Mouse (Mus musculus) limb, embryonic 11.5 days (tissue): Measurements from ENCODE around the gene Cpt1b. TPM values are rescaled to one million over a fixed set of nuclear protein-coding genes. Genes with fewer than 3 reads are reported as not detected.
A peak's percentile ranks its signal among the peaks of the same experiment; 100 is the strongest.

Source experiments
- ATAC-seq: fragments of 200-750 bp; cut with Nextera tagmentation; 2 replicates; pipeline ENCODE4 v1.8.0; 2017; ENCODE audit warnings: low read depth; ENCODE audit not compliant: insufficient number of reproducible peaks, low FRiP score, low TSS enrichment
- DNase-seq: peaks from one replicate; pipeline ENCODE4 v3.0.0-alpha.2; 2015; ENCODE audit warnings: low spot score
- H3K27ac ChIP-seq: fragments of 300-500 bp; sonication (generic); replicated peaks from 2 replicates; pipeline ENCODE4 v1.5.1; 2014; ENCODE audit warnings: low read depth, mild to moderate bottlenecking, low read length
- H3K27me3 ChIP-seq: fragments of 300-500 bp; sonication (generic); 2 replicates; pipeline ENCODE4 v1.6.1; 2014; ENCODE audit warnings: mild to moderate bottlenecking, low read length, mixed read lengths; ENCODE audit not compliant: control insufficient read depth, insufficient read depth
- H3K36me3 ChIP-seq: fragments of 300-500 bp; sonication (generic); 2 replicates; pipeline ENCODE4 v1.6.1; 2014; ENCODE audit warnings: mild to moderate bottlenecking, low read length, moderate library complexity, mixed read lengths; ENCODE audit not compliant: control insufficient read depth, insufficient read depth
- H3K4me1 ChIP-seq: fragments of 300-500 bp; sonication (generic); 2 replicates; pipeline ENCODE4 v1.6.1; 2014; ENCODE audit warnings: low read length, mixed read lengths; ENCODE audit not compliant: control insufficient read depth, insufficient read depth
- H3K4me2 ChIP-seq: fragments of 300-500 bp; sonication (generic); 2 replicates; pipeline ENCODE4 v1.6.1; 2014; ENCODE audit warnings: low read depth, mild to moderate bottlenecking, moderate library complexity; ENCODE audit not compliant: severe bottlenecking
- H3K4me3 ChIP-seq: fragments of 300-500 bp; sonication (generic); 2 replicates; pipeline ENCODE4 v1.5.1; 2014; ENCODE audit warnings: low read depth, low read length
- H3K9ac ChIP-seq: fragments of 300-500 bp; sonication (generic); 2 replicates; pipeline ENCODE4 v1.6.1; 2014; ENCODE audit warnings: mild to moderate bottlenecking, low read length
- H3K9me3 ChIP-seq: fragments of 300-500 bp; sonication (generic); 2 replicates; pipeline ENCODE4 v1.6.1; 2016; ENCODE audit warnings: low read length; ENCODE audit not compliant: control insufficient read depth
- WGBS: fragments of 180-500 bp; shearing (Covaris S2); extraction: QIAGEN DNeasy Blood & Tissue Kit; methylation state at CpG from one replicate; pipeline ENCODE4 v1.1.7; 2014; 5-methylcytosine and 5-hydroxymethylcytosine counted together
- polyA plus RNA-seq: library from polyadenylated mRNA; unstranded; fragments of >200 nt; fragmentation: Nextera tagmentation; extraction: Ambion mirVana; gene quantifications from 2 replicates; pipeline ENCODE4 v1.2.1, GENCODE M21; 2014

Cpt1b gene
- polyA plus RNA-seq, 1 experiment from 2014 or later, result 1.2 TPM

DNA sequence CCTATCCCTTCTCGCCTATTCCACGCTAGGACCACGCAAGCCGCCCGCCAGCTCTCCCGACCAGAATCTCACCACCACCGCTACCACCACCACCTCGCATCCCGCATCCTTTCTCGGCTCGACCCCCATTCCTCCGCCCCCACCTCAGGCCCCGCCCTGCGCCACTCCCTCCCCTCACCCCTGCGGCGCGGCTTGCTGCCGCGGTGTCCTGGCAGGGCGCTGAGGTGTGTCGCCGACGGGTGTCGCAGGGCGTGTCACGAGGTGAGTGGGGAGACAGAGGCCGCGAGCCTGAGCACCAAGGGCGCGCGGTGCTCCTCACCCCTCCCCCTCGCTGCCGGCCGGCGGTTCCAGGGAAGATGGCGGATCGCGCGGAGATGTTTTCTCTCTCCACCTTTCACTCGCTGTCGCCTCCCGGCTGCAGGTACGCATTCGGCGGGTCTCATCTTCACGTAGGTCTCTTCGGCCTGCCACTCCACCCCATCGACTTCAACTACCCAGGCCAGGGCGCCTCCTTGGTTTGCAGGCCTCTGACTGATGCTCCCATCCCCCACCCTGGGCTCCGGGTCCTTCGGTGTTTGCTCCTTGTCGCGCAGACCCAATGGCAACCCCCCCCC lies 28.3 kb upstream of the Cpt1b start, which contains the start of gene Mapk8ip2:
Gene Mapk8ip2, plus strand, starts transcription at position 49 of the 614 bp plus-strand sequence.
- H3K9ac ChIP-seq, result no peak within 1 kb of the TSS
- WGBS, result under 1% methylated on average over 51 of the region's 53 CpGs
- H3K4me2 ChIP-seq, result peak within 1 kb of the TSS; percentile 88
- ATAC-seq, result peak; percentile 40; the same call in 1 of the 2 replicates
- peaks cover 8% of the 10 kb centered on the region for H3K27me3 ChIP-seq
- H3K9me3 ChIP-seq, result no peaks in the 10 kb centered on the region
- peak; percentile 39 for DNase-seq
- H3K27ac ChIP-seq, result no peak within 1 kb of the TSS
- peak within 1 kb of the TSS; percentile 49 for H3K4me3 ChIP-seq
- H3K4me1 ChIP-seq, result 0 out of 2 replicates have a peak, but pooled peaks cover 4% of the 10 kb centered on the region
- H3K36me3 ChIP-seq, result no peaks in the 10 kb centered on the region

DNA sequence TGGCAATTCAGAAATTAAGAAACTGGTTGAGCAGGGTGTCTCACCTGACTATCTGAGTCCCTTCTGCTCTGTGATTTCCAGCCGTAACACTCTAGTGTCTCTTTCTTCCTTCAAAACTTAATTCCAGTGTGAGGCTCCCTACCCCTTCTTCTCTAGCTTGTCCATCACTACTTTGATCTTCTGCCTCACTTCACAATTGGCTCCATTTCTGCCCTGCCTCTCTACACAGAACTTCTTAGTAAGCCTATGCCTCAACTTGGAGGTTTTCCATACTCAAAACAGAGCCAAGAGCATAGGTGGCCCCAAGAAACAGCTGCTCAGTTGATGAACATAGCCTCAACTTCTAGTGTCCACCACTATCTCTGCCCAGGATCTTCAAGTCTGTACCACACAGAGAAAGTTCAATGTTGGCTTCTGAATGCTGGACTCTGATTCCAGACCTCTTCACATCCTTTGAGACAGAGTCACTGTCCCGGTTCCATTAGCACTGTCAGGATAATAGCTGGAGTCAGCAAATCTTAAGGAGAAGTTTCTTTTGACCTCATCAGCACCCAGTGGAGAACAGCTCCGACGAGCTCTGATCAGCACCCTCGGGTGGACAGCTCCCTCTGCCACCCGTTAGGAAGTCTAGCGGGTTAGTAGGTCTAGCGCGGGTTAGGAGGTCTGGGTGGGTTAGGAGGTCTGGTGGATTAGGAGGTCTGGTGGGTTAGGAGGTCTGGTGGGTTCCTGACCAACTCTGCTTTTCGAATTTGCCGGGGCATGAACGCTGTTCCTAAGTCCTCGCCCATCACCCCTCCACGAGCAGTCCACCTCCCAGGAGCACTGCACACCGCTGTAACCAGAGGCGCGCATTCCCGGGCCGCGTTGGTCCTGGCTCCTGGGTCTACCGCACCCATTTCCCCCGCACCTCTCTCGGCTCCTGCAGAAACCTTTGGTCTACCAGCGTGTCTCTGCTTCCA lies 27.5 kb upstream of the Cpt1b start:
- 0 out of 2 replicates have a peak, but pooled peaks cover 4% of the 10 kb centered on the region for H3K4me1 ChIP-seq
- H3K36me3 ChIP-seq, result no peaks in the 10 kb centered on the region
- DNase-seq (peak; percentile 89), ATAC-seq (peak; percentile 69)
- 5% methylated on average over 24 of the region's 24 CpGs for WGBS
- peaks cover 8% of the 10 kb centered on the region for H3K27me3 ChIP-seq
- H3K9ac ChIP-seq, result no peak overlapping the region
- H3K27ac ChIP-seq, result no peak overlapping the region
- no peaks in the 10 kb centered on the region for H3K9me3 ChIP-seq
- H3K4me3 ChIP-seq, result peak overlapping the region; percentile 49
- H3K4me2 ChIP-seq, result peak overlapping the region; percentile 88

GRCm38 (mm10) chr15:89442486-89443070 lies 16.9 kb upstream of the Cpt1b start:
- H3K4me3 ChIP-seq, result no peak overlapping the region
- no peaks in the 10 kb centered on the region for H3K9me3 ChIP-seq
- H3K4me2 ChIP-seq, result no peak overlapping the region
- 39% methylated on average over 8 of the region's 8 CpGs for WGBS
- H3K9ac ChIP-seq, result no peak overlapping the region
- no peaks in the 10 kb centered on the region for H3K27me3 ChIP-seq
- no peak for ATAC-seq
- H3K36me3 ChIP-seq, result no peaks in the 10 kb centered on the region
- no peaks in the 10 kb centered on the region for H3K4me1 ChIP-seq
- no peak for DNase-seq
- H3K27ac ChIP-seq, result no peak overlapping the region

DNA sequence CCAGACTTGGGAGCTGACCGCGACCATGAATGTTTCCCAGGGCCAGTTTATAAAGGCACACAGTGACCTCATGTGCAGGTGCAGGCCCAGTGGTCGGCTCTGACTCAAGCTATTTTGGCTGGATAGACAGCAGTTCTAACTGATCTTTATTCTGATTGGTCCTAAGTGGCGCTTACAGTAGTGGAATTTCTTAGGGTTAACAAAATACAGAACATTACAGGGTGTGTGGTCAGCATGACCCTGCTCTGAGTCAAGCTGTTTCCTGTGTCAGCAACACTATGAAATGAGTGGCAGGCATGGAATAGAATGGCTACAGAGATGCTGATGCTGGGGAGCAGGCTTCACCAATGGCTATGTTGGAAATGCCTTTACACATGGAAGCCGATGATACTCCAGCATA lies 10.2 kb upstream of the Cpt1b start:
- Histone ChIP-seq H3K9ac (no peak overlapping the region), H3K27me3 (no peaks in the 10 kb centered on the region), H3K36me3 (no peaks in the 10 kb centered on the region), H3K4me2 (no peak overlapping the region), H3K27ac (no peak overlapping the region), H3K4me3 (no peak overlapping the region), H3K9me3 (no peaks in the 10 kb centered on the region), H3K4me1 (no peaks in the 10 kb centered on the region)
- 76% methylated on average over 5 of the region's 5 CpGs for WGBS
- DNase-seq (no peak), ATAC-seq (no peak)

- Histone ChIP-seq H3K4me3 (no peak overlapping the region), H3K4me2 (no peak overlapping the region), H3K36me3 (no peaks in the 10 kb centered on the region), H3K9me3 (no peaks in the 10 kb centered on the region), H3K27ac (no peak overlapping the region), H3K9ac (no peak overlapping the region), H3K4me1 (no peaks in the 10 kb centered on the region), H3K27me3 (no peaks in the 10 kb centered on the region)
- WGBS, result 60% methylated on average over 3 of the region's 3 CpGs
- ATAC-seq (no peak), DNase-seq (no peak)
These were observed 8.5 kb upstream of the Cpt1b start for GRCm38 (mm10) chr15:89434136-89434535.

DNA sequence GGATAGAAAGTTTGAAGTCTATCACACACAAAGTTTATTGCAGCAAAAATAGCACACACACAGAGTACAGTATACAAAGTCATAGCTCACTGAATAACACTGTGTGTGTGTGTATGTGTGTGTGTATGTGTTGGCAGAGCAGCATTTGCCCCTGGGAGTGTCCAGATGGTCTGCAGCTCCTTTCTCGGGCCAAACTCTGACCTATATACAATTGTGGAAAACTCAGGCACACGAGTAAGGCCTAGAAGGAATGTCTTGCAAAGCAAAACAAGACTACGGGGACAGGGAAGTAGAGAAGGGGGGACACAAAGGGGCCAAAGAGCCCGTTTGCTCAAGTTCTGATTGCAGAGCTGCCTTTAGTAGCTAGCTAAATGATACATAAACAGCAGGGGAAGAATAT lies 7.3 kb upstream of the Cpt1b start:
- DNase-seq (no peak), ATAC-seq (no peak)
- Histone ChIP-seq H3K9me3 (no peaks in the 10 kb centered on the region), H3K27ac (no peak overlapping the region), H3K9ac (no peak overlapping the region), H3K27me3 (no peaks in the 10 kb centered on the region), H3K36me3 (no peaks in the 10 kb centered on the region), H3K4me1 (no peaks in the 10 kb centered on the region), H3K4me3 (no peak overlapping the region), H3K4me2 (no peak overlapping the region)
- WGBS, result 76% methylated on average over 4 of the region's 4 CpGs

- H3K9me3 ChIP-seq, result no peaks in the 10 kb centered on the region
- no peak overlapping the region for H3K27ac ChIP-seq
- H3K4me2 ChIP-seq, result no peak overlapping the region
- H3K4me1 ChIP-seq, result no peaks in the 10 kb centered on the region
- H3K4me3 ChIP-seq, result no peak overlapping the region
- no peaks in the 10 kb centered on the region for H3K27me3 ChIP-seq
- DNase-seq, result no peak
- no peak for ATAC-seq
- WGBS, result 93% methylated on average over 6 of the region's 6 CpGs
- no peak overlapping the region for H3K9ac ChIP-seq
- H3K36me3 ChIP-seq, result no peaks in the 10 kb centered on the region; the same call in 1 of the 2 replicates
These were observed 6.1 kb upstream of the Cpt1b start for GRCm38 (mm10) chr15:89431806-89432205.

DNA sequence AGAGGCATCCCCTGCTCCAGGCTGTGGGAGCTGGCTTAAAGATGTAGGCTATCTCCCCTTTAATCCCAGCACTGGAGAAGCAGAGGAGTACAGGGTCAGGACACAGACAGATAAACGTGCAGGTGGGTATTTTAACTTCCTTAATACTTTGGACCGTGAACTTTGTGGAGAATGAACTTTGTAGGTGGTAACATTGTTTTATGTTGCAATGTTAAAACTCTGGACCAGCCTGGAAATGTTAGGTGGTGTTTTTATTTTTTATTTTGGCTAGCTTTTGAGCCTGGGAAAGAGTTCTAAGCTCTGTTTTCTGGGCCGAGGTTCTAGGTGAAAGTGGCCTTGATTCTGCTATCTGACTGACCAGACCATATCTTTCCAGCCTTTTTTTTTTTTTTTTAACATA lies 5.6 kb upstream of the Cpt1b start:
- H3K36me3 ChIP-seq, result peaks cover 2% of the 10 kb centered on the region; the same call in 1 of the 2 replicates
- no peak overlapping the region for H3K4me2 ChIP-seq
- no peak overlapping the region for H3K4me3 ChIP-seq
- 89% methylated on average over 3 of the region's 3 CpGs for WGBS
- DNase-seq, result no peak
- H3K27me3 ChIP-seq, result no peaks in the 10 kb centered on the region
- H3K9ac ChIP-seq, result no peak overlapping the region
- no peak for ATAC-seq
- H3K27ac ChIP-seq, result no peak overlapping the region
- no peaks in the 10 kb centered on the region for H3K9me3 ChIP-seq
- 0 out of 2 replicates have a peak, but pooled peaks cover 2% of the 10 kb centered on the region for H3K4me1 ChIP-seq
